In genomic region chr17:25556630-25557354, GRCm38 (mm10) we compare ENCODE assay signal across 8 mouse cellular contexts. TPM values are rescaled to one million over a fixed set of nuclear protein-coding genes. Genes with fewer than 3 reads are reported as not detected.
DNase-seq lines count a peak whose midpoint lies in the region; ATAC-seq and TF ChIP-seq lines count a peak whose summit lies in the region.

No protein-coding gene starts in this region.

- H3K9ac ChIP-seq in heart, embryonic 14.5 days (ENCODE audit: low read length) = peak overlapping the region; percentile 65
- H3K9ac ChIP-seq in hindbrain, embryonic 13.5 days = peak overlapping the region; percentile 67
- H3K9ac ChIP-seq in limb, embryonic 14.5 days (ENCODE audit: low read depth, low read length, severe bottlenecking) = peak overlapping the region; percentile 42

- H3K4me3 ChIP-seq in heart, embryonic 14.5 days (ENCODE audit: control insufficient read depth in 1 of 2, insufficient read depth in 1 of 2, low read depth in 1 of 2, low read length in 2 of 2) = peak overlapping the region; percentile 33
- H3K4me3 ChIP-seq in hindbrain, embryonic 13.5 days = peak overlapping the region; percentile 33
- peak overlapping the region; percentile 25 for H3K4me3 ChIP-seq in limb, embryonic 14.5 days (replicated peaks; ENCODE audit: low read length)

- peaks cover 32 to 33% of the 10 kb centered on the region in 2 experiments for H3K4me1 ChIP-seq in heart, embryonic 14.5 days (ENCODE audit: control insufficient read depth in 2 of 2, insufficient read depth in 2 of 2, low read length in 2 of 2)
- peaks cover 50% of the 10 kb centered on the region for H3K4me1 ChIP-seq in hindbrain, embryonic 13.5 days (replicated peaks)
- peaks cover 23% of the 10 kb centered on the region for H3K4me1 ChIP-seq in limb, embryonic 14.5 days (ENCODE audit: control insufficient read depth, insufficient read depth, low read length)

- TF ChIP-seq POLR2A in limb, embryonic 14.5 days (IDR thresholded peaks at IDR 0.05; ENCODE audit: borderline replicate concordance, extremely low read depth, insufficient read depth, insufficient read length) = no peak

- H3K27me3 ChIP-seq in heart, embryonic 14.5 days (ENCODE audit: control insufficient read depth, insufficient read depth, low read length) = no peaks in the 10 kb centered on the region
- no peaks in the 10 kb centered on the region for H3K27me3 ChIP-seq in hindbrain, embryonic 13.5 days
- H3K27me3 ChIP-seq in limb, embryonic 14.5 days (ENCODE audit: control insufficient read depth, insufficient read depth, low read length) = no peaks in the 10 kb centered on the region

- no peaks in the 10 kb centered on the region for H3K36me3 ChIP-seq in heart, embryonic 14.5 days (ENCODE audit: control insufficient read depth, insufficient read depth, low read length)
- no peaks in the 10 kb centered on the region for H3K36me3 ChIP-seq in hindbrain, embryonic 13.5 days
- H3K36me3 ChIP-seq in limb, embryonic 14.5 days (ENCODE audit: control insufficient read depth, insufficient read depth, low read length) = no peaks in the 10 kb centered on the region

- 13% methylated on average over 21 of the region's 21 CpGs for WGBS in heart, embryonic 14.5 days
- WGBS in hindbrain, embryonic 13.5 days = 13% methylated on average over 21 of the region's 21 CpGs
- 9% methylated on average over 21 of the region's 21 CpGs for WGBS in limb, embryonic 14.5 days

- no peak for DNase-seq in heart, postnatal 25 days (ENCODE audit: low spot score)
- peak; percentile 70 for DNase-seq in embryo, embryonic 10.5 days (ENCODE audit: low spot score)
- DNase-seq in limb, embryonic 14.5 days (ENCODE audit: low spot score) = peak; percentile 55
- DNase-seq in telencephalon, adult 2 months (ENCODE audit: low read depth, low spot score) = peak; percentile 91
- DNase-seq in T-cell, adult 2 months (ENCODE audit: low spot score) = no peak

- H3K9me3 ChIP-seq in heart, embryonic 14.5 days (ENCODE audit: control insufficient read depth, low read length) = no peaks in the 10 kb centered on the region
- no peaks in the 10 kb centered on the region for H3K9me3 ChIP-seq in hindbrain, embryonic 13.5 days
- no peaks in the 10 kb centered on the region for H3K9me3 ChIP-seq in limb, embryonic 14.5 days (ENCODE audit: control insufficient read depth, low read length)

- H3K4me2 ChIP-seq in heart, embryonic 14.5 days (ENCODE audit: low read length) = peak overlapping the region; percentile 74
- peak overlapping the region; percentile 66 for H3K4me2 ChIP-seq in hindbrain, embryonic 13.5 days
- peak overlapping the region; percentile 53 for H3K4me2 ChIP-seq in limb, embryonic 14.5 days (replicated peaks; ENCODE audit: low read depth, low read length, severe bottlenecking)

- no peak for ATAC-seq in heart, embryonic 14.5 days (ENCODE audit: insufficient number of reproducible peaks, insufficient read depth, low FRiP score, low read depth)
- ATAC-seq in hindbrain, embryonic 13.5 days (ENCODE audit: low FRiP score) = peak; percentile 63
- ATAC-seq in limb, embryonic 14.5 days (ENCODE audit: low FRiP score, low read depth) = peak; percentile 59
- no peak for ATAC-seq in megakaryocyte, adult 5-6 weeks (ENCODE audit: poor library complexity, severe bottlenecking)

- peak overlapping the region in 1 of 2 experiments; percentile 26; a peak in 1 of 4 replicates for H3K27ac ChIP-seq in heart, embryonic 14.5 days (replicated peaks in 1 of 2; ENCODE audit: control insufficient read depth in 1 of 2, insufficient read depth in 1 of 2, low read depth in 2 of 2, low read length in 2 of 2)
- peak overlapping the region; percentile 84 for H3K27ac ChIP-seq in hindbrain, embryonic 13.5 days
- peak overlapping the region; percentile 38 for H3K27ac ChIP-seq in limb, embryonic 14.5 days (replicated peaks; ENCODE audit: low read depth, low read length)

- intact Hi-C loops in heart, postnatal 25 days (cut with DNase I) = no loop called here

RNA-seq across cellular contexts. Expression of gene Sox8, which starts 13.7 kb away (rescaled TPM):
- polyA plus RNA-seq in heart, embryonic 14.5 days (2014; fragmentation: Nextera tagmentation; extraction: Ambion mirVana) = 0.44 and 0.70 TPM in 2 replicates
- total RNA-seq in heart, postnatal 25 days (2021) = under 1 TPM; 0.25 to 0.75 TPM
- 11.1 and 11.8 TPM in 2 replicates for polyA plus RNA-seq in hindbrain, embryonic 13.5 days (2015; fragmentation: Nextera tagmentation; extraction: Ambion mirVana)
- 16.3 and 23.4 TPM in 2 replicates for polyA plus RNA-seq in limb, embryonic 14.5 days (2012; rRNA removed)
- polyA plus RNA-seq in limb, embryonic 14.5 days (2014; fragmentation: Nextera tagmentation; extraction: Ambion mirVana) = 12.6 and 16.7 TPM in 2 replicates
- total RNA-seq in megakaryocyte, adult 5-6 weeks (2015) = not detected in 2 replicates
- not detected in 2 replicates for total RNA-seq in megakaryocyte, adult 5-6 weeks (2017)

RNA-seq across cellular contexts. Expression of gene Lmf1, which starts 22.1 kb away (rescaled TPM):
- polyA plus RNA-seq in heart, embryonic 14.5 days (2014; fragmentation: Nextera tagmentation; extraction: Ambion mirVana) = 36.3 and 37.8 TPM in 2 replicates
- 10 to 100 TPM; 31.7 to 34.3 TPM for total RNA-seq in heart, postnatal 25 days (2021)
- 22.6 and 24.0 TPM in 2 replicates for polyA plus RNA-seq in hindbrain, embryonic 13.5 days (2015; fragmentation: Nextera tagmentation; extraction: Ambion mirVana)
- polyA plus RNA-seq in limb, embryonic 14.5 days (2012; rRNA removed) = 20.3 and 26.3 TPM in 2 replicates
- polyA plus RNA-seq in limb, embryonic 14.5 days (2014; fragmentation: Nextera tagmentation; extraction: Ambion mirVana) = 26.9 and 28.7 TPM in 2 replicates
- 37.8 and 38.4 TPM in 2 replicates for total RNA-seq in megakaryocyte, adult 5-6 weeks (2015)
- 16.7 and 17.0 TPM in 2 replicates for total RNA-seq in megakaryocyte, adult 5-6 weeks (2017)

RNA-seq across cellular contexts. Expression of gene Sstr5, which starts 59.7 kb away (rescaled TPM):
- 0.16 and 0.18 TPM in 2 replicates for polyA plus RNA-seq in heart, embryonic 14.5 days (2014; fragmentation: Nextera tagmentation; extraction: Ambion mirVana)
- total RNA-seq in heart, postnatal 25 days (2021) = not detected
- polyA plus RNA-seq in hindbrain, embryonic 13.5 days (2015; fragmentation: Nextera tagmentation; extraction: Ambion mirVana) = 0.38 and 0.45 TPM in 2 replicates
- 0.09 TPM in 2 replicates for polyA plus RNA-seq in limb, embryonic 14.5 days (2012; rRNA removed)
- polyA plus RNA-seq in limb, embryonic 14.5 days (2014; fragmentation: Nextera tagmentation; extraction: Ambion mirVana) = 0.10 TPM in 1 of 2 replicates, not detected in the other
- total RNA-seq in megakaryocyte, adult 5-6 weeks (2015) = not detected in 2 replicates
- total RNA-seq in megakaryocyte, adult 5-6 weeks (2017) = not detected in 2 replicates

Comparison
In these comparisons a context has a peak if more than half of its experiments do, and no peak if none do; other contexts are left out.
1. ATAC-seq: peak in hindbrain, embryonic 13.5 days (single experiment) and limb, embryonic 14.5 days (single experiment); none in heart, embryonic 14.5 days (single experiment) and megakaryocyte, adult 5-6 weeks (single experiment).
2. DNase-seq: peak in embryo, embryonic 10.5 days (single experiment), limb, embryonic 14.5 days (single experiment) and telencephalon, adult 2 months (single experiment); none in heart, postnatal 25 days (single experiment) and T-cell, adult 2 months (single experiment).
3. Peak in every context shown above with its lines, with median percentiles within 50 percentile points of each other: H3K4me2 ChIP-seq, H3K4me3 ChIP-seq and H3K9ac ChIP-seq.